Mouse (Mus musculus) forelimb bud, embryonic 11.5 days (tissue): Measurements from ENCODE around the gene Clcn1.

Experiments
- DNase-seq: peaks from one replicate; pipeline ENCODE4 v3.0.0-alpha.2; 2012; ENCODE audit warnings: low read depth, low spot score

The Clcn1 gene

DNA sequence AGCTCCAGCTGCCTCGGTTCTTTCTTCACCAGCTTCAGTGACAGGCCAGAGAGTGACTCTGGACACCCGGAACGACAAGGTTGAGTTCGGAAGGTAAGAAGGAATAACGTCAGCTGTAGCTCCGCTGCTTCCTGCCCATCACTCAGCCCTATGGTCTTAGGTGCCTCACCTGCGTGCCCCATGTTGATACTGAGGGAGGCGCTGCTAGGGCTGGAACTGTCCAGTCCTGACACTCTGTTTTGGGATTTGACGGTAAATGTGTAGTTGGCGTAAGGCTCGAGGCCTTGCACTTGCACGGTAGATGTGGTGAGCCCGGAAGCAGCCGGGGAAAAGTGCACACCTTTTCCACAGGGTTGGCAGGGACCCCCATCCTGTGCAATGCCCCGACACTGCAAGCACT lies 78.1 kb downstream of the Clcn1 start:
- no peak for DNase-seq

DNA sequence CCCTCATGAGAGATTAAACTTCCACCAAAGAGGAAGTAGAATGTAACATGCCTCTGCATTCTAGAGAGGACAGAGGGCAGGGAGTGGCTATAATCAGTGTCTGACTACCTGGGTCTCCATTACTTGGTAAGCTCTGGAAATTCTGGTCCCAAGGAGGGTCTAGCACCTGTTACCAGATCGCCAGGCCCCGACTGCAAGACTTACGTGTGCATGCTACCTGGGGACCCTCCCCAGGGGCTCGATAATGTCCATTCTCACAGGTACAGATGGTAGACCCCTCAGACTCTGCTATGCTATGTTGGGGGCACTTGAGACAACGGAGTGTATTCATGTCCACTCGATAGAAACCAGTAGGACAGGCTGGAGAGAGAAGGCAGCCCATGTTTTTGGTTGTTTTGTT lies 78.7 kb downstream of the Clcn1 start:
- no peak for DNase-seq
